Mouse (Mus musculus): ENCODE results near the gene Eipr1. TPM values are rescaled to one million over a fixed set of nuclear protein-coding genes. Genes with fewer than 3 reads are reported as not detected.

The Eipr1 gene
- total RNA-seq, 2 experiments from 2014 or later: 41.9 to 47.9 TPM

Other genes with a start within 250 kb of the Eipr1 start
- gene Dcdc2c, start 199.4 kb upstream of the Eipr1 start, total RNA-seq (2021): under 1 TPM; 0.21 to 0.95 TPM
- gene Allc, start 169.3 kb upstream of the Eipr1 start, total RNA-seq (2021): under 1 TPM; 0.74 to 0.78 TPM
- gene Colec11, start 128.4 kb upstream of the Eipr1 start, total RNA-seq (2021): under 1 TPM; 0.69 to 0.88 TPM
- 100 to 1,000 TPM; 273 to 291 TPM for gene Rps7, start 115.8 kb upstream of the Eipr1 start, total RNA-seq (2021)
- gene Rnaseh1, start 102.2 kb upstream of the Eipr1 start, total RNA-seq (2021): 10 to 100 TPM; 11.4 to 14.5 TPM
- gene Adi1, start 76.6 kb upstream of the Eipr1 start, total RNA-seq (2021): 10 to 100 TPM; 17.3 to 23.8 TPM
- gene Trappc12, start 1.3 kb upstream of the Eipr1 start, total RNA-seq (2021): 10 to 100 TPM; 51.3 to 52.7 TPM